Mouse (Mus musculus): ENCODE measurements around the gene Fstl3. TPM values are rescaled to one million over a fixed set of nuclear protein-coding genes. Genes with fewer than 3 reads are reported as not detected.

Gene Fstl3
- total and polyA plus RNA-seq, 3 experiments, result 0.05 to 0.22 TPM; not detected in 1

GRCm38 (mm10) chr10:79818225-79818624 is 41.2 kb downstream of the Fstl3 start:
- Histone ChIP-seq H3K9me3 (replicated peaks) (no peaks in the 10 kb centered on the region), H3K4me3 (ENCODE audit: low read depth, low read length) (no peak overlapping the region), H3K27me3 (ENCODE audit: insufficient read depth, low read length) (peaks cover 74% of the 10 kb centered on the region), H3K36me3 (replicated peaks) (no peaks in the 10 kb centered on the region), H3K4me1 (ENCODE audit: insufficient read depth, low read depth, low read length) (peaks cover 7% of the 10 kb centered on the region)
- no peak for ATAC-seq (ENCODE audit: extremely low read depth, insufficient number of reproducible peaks, low FRiP score, poor library complexity, severe bottlenecking)
- no peak for TF ChIP-seq CTCF (IDR thresholded peaks at IDR 0.05; ENCODE audit: low read depth, low read length)
- no peak for DNase-seq (ENCODE audit: low spot score)

- H3K4me1 ChIP-seq (ENCODE audit: insufficient read depth, low read depth, low read length), result peaks cover 10% of the 10 kb centered on the region
- no peaks in the 10 kb centered on the region for H3K9me3 ChIP-seq (replicated peaks)
- no peak overlapping the region for H3K4me3 ChIP-seq (ENCODE audit: low read depth, low read length)
- H3K36me3 ChIP-seq (replicated peaks), result no peaks in the 10 kb centered on the region
- TF ChIP-seq POLR2AphosphoS5 (IDR thresholded peaks at IDR 0.05; ENCODE audit: insufficient replicate concordance, low read depth, low read length) (no peak), GATA2 (IDR thresholded peaks at IDR 0.05; ENCODE audit: borderline replicate concordance, low read depth, low read length) (no peak), TAL1 (conservative IDR thresholded peaks at IDR 0.05; ENCODE audit: low read depth, low read length) (no peak), GATA1 (IDR thresholded peaks at IDR 0.05; ENCODE audit: borderline replicate concordance, low read length) (no peak), CTCF (IDR thresholded peaks at IDR 0.05; ENCODE audit: low read depth, low read length) (no peak)
- ATAC-seq (ENCODE audit: extremely low read depth, insufficient number of reproducible peaks, low FRiP score, poor library complexity, severe bottlenecking) (no peak), DNase-seq (ENCODE audit: low spot score) (no peak)
- peaks cover 77% of the 10 kb centered on the region for H3K27me3 ChIP-seq (ENCODE audit: insufficient read depth, low read length)
Measured at GRCm38 (mm10) chr10:79819606-79820005, 42.5 kb downstream of the Fstl3 start.

GRCm38 (mm10) chr10:79820277-79820676 is 43.2 kb downstream of the Fstl3 start:
- H3K4me3 ChIP-seq (ENCODE audit: low read depth, low read length), result no peak overlapping the region
- DNase-seq (ENCODE audit: low spot score) (no peak), ATAC-seq (ENCODE audit: extremely low read depth, insufficient number of reproducible peaks, low FRiP score, poor library complexity, severe bottlenecking) (no peak)
- no peaks in the 10 kb centered on the region for H3K36me3 ChIP-seq (replicated peaks)
- TF ChIP-seq POLR2AphosphoS5 (IDR thresholded peaks at IDR 0.05; ENCODE audit: insufficient replicate concordance, low read depth, low read length) (no peak), GATA1 (IDR thresholded peaks at IDR 0.05; ENCODE audit: borderline replicate concordance, low read length) (no peak), GATA2 (IDR thresholded peaks at IDR 0.05; ENCODE audit: borderline replicate concordance, low read depth, low read length) (no peak), CTCF (IDR thresholded peaks at IDR 0.05; ENCODE audit: low read depth, low read length) (no peak), TAL1 (conservative IDR thresholded peaks at IDR 0.05; ENCODE audit: low read depth, low read length) (no peak)
- peaks cover 13% of the 10 kb centered on the region for H3K4me1 ChIP-seq (ENCODE audit: insufficient read depth, low read depth, low read length)
- H3K9me3 ChIP-seq (replicated peaks), result no peaks in the 10 kb centered on the region
- peaks cover 74% of the 10 kb centered on the region for H3K27me3 ChIP-seq (ENCODE audit: insufficient read depth, low read length)

GRCm38 (mm10) chr10:79820782-79821181 is 43.7 kb downstream of the Fstl3 start, which contains the start of gene Misp:
Gene Misp (plus strand): TSS chr10:79820989.
- no peaks in the 10 kb centered on the region for H3K9me3 ChIP-seq (replicated peaks)
- ATAC-seq (ENCODE audit: extremely low read depth, insufficient number of reproducible peaks, low FRiP score, poor library complexity, severe bottlenecking) (no peak), DNase-seq (ENCODE audit: low spot score) (no peak)
- TF ChIP-seq POLR2AphosphoS5 (IDR thresholded peaks at IDR 0.05; ENCODE audit: insufficient replicate concordance, low read depth, low read length), result no peak
- TF ChIP-seq TAL1 (conservative IDR thresholded peaks at IDR 0.05; ENCODE audit: low read depth, low read length), result no peak
- TF ChIP-seq GATA1 (IDR thresholded peaks at IDR 0.05; ENCODE audit: borderline replicate concordance, low read length), result no peak
- TF ChIP-seq GATA2 (IDR thresholded peaks at IDR 0.05; ENCODE audit: borderline replicate concordance, low read depth, low read length), result no peak
- TF ChIP-seq CTCF (IDR thresholded peaks at IDR 0.05; ENCODE audit: low read depth, low read length), result no peak
- peaks cover 16% of the 10 kb centered on the region for H3K4me1 ChIP-seq (ENCODE audit: insufficient read depth, low read depth, low read length)
- no peak within 1 kb of the TSS for H3K4me3 ChIP-seq (ENCODE audit: low read depth, low read length)
- H3K36me3 ChIP-seq (replicated peaks), result no peaks in the 10 kb centered on the region
- H3K27me3 ChIP-seq (ENCODE audit: insufficient read depth, low read length), result peaks cover 77% of the 10 kb centered on the region

- TF ChIP-seq TAL1 (conservative IDR thresholded peaks at IDR 0.05; ENCODE audit: low read depth, low read length) (no peak), POLR2AphosphoS5 (IDR thresholded peaks at IDR 0.05; ENCODE audit: insufficient replicate concordance, low read depth, low read length) (no peak), GATA1 (IDR thresholded peaks at IDR 0.05; ENCODE audit: borderline replicate concordance, low read length) (no peak)
Measured at GRCm38 (mm10) chr10:79821731-79822130, 44.7 kb downstream of the Fstl3 start.

GRCm38 (mm10) chr10:79822372-79822771 is 45.3 kb downstream of the Fstl3 start:
- Histone ChIP-seq H3K4me1 (ENCODE audit: insufficient read depth, low read depth, low read length) (peaks cover 18% of the 10 kb centered on the region), H3K36me3 (replicated peaks) (no peaks in the 10 kb centered on the region), H3K9me3 (replicated peaks) (no peaks in the 10 kb centered on the region), H3K27me3 (ENCODE audit: insufficient read depth, low read length) (peaks cover 81% of the 10 kb centered on the region), H3K4me3 (ENCODE audit: low read depth, low read length) (no peak overlapping the region)
- no peak for DNase-seq (ENCODE audit: low spot score)
- TF ChIP-seq GATA1 (IDR thresholded peaks at IDR 0.05; ENCODE audit: borderline replicate concordance, low read length), result no peak
- TF ChIP-seq CTCF (IDR thresholded peaks at IDR 0.05; ENCODE audit: low read depth, low read length), result no peak
- no peak for TF ChIP-seq TAL1 (conservative IDR thresholded peaks at IDR 0.05; ENCODE audit: low read depth, low read length)
- no peak for TF ChIP-seq POLR2AphosphoS5 (IDR thresholded peaks at IDR 0.05; ENCODE audit: insufficient replicate concordance, low read depth, low read length)
- no peak for TF ChIP-seq GATA2 (IDR thresholded peaks at IDR 0.05; ENCODE audit: borderline replicate concordance, low read depth, low read length)
- no peak for ATAC-seq (ENCODE audit: extremely low read depth, insufficient number of reproducible peaks, low FRiP score, poor library complexity, severe bottlenecking)

More at GRCm38 (mm10) chr10:79821731-79822130, 44.7 kb downstream of the Fstl3 start:
- H3K36me3 ChIP-seq (replicated peaks), result no peaks in the 10 kb centered on the region
- no peaks in the 10 kb centered on the region for H3K9me3 ChIP-seq (replicated peaks)
- DNase-seq (ENCODE audit: low spot score) (no peak), ATAC-seq (ENCODE audit: extremely low read depth, insufficient number of reproducible peaks, low FRiP score, poor library complexity, severe bottlenecking) (no peak)
- H3K4me3 ChIP-seq (ENCODE audit: low read depth, low read length), result no peak overlapping the region
- peaks cover 18% of the 10 kb centered on the region for H3K4me1 ChIP-seq (ENCODE audit: insufficient read depth, low read depth, low read length)
- H3K27me3 ChIP-seq (ENCODE audit: insufficient read depth, low read length), result peaks cover 77% of the 10 kb centered on the region

- no peaks in the 10 kb centered on the region for H3K9me3 ChIP-seq (replicated peaks)
- H3K4me1 ChIP-seq (ENCODE audit: insufficient read depth, low read depth, low read length), result peaks cover 18% of the 10 kb centered on the region
- no peak for TF ChIP-seq POLR2AphosphoS5 (IDR thresholded peaks at IDR 0.05; ENCODE audit: insufficient replicate concordance, low read depth, low read length)
- TF ChIP-seq TAL1 (conservative IDR thresholded peaks at IDR 0.05; ENCODE audit: low read depth, low read length), result no peak
- TF ChIP-seq GATA1 (IDR thresholded peaks at IDR 0.05; ENCODE audit: borderline replicate concordance, low read length), result no peak
- no peak for TF ChIP-seq CTCF (IDR thresholded peaks at IDR 0.05; ENCODE audit: low read depth, low read length)
- TF ChIP-seq GATA2 (IDR thresholded peaks at IDR 0.05; ENCODE audit: borderline replicate concordance, low read depth, low read length), result no peak
- H3K36me3 ChIP-seq (replicated peaks), result no peaks in the 10 kb centered on the region
- DNase-seq (ENCODE audit: low spot score), result no peak
- peaks cover 85% of the 10 kb centered on the region for H3K27me3 ChIP-seq (ENCODE audit: insufficient read depth, low read length)
- H3K4me3 ChIP-seq (ENCODE audit: low read depth, low read length), result no peak overlapping the region
- ATAC-seq (ENCODE audit: extremely low read depth, insufficient number of reproducible peaks, low FRiP score, poor library complexity, severe bottlenecking), result no peak
Measured at GRCm38 (mm10) chr10:79823011-79823410, 45.9 kb downstream of the Fstl3 start.
